In the genomic region with DNA sequence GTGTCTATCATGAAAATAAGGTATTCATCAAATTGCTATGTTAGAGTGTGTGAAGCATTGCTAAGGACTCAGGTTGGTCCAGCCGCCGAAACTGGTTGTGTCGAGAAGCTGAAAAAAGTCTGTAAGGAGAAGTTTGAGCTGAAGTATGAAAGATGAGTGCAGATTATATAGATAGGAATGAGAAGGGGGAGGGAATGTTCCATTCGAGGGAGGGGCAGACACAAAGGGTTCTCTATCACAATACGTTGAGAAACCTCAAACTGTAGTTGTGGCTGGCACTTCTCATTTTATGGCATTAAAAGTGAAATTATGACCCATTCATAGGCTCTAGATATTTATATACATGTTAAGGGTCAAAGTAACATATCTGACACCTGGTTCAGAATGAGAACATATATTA, we compare ENCODE assay signal across 35 mouse cellular contexts.
"Had no signal": no experiment of that assay in that cellular context is flagged by ENCODE, and none has a peak within 500 bp of the region (broad histone marks: within the 10 kb centered on the region; RNA-seq: fewer than 3 reads in every experiment).

No protein-coding gene starts in this region.

- H3K9ac ChIP-seq: heart, embryonic 12.5 days; heart, embryonic 13.5 days; heart, embryonic 15.5 days; hindbrain, embryonic 12.5 days; hindbrain, embryonic 13.5 days; hindbrain, embryonic 14.5 days; hindbrain, embryonic 15.5 days; intestine, embryonic 15.5 days; kidney, embryonic 15.5 days had no signal

- H3K9me3 ChIP-seq: heart, embryonic 10.5 days; heart, embryonic 12.5 days; heart, embryonic 13.5 days; heart, embryonic 15.5 days; hindbrain, embryonic 10.5 days; hindbrain, embryonic 12.5 days; hindbrain, embryonic 13.5 days; hindbrain, embryonic 15.5 days; intestine, embryonic 15.5 days; kidney, embryonic 15.5 days had no signal

- DNase-seq: heart, postnatal 10 days; heart, postnatal 14 days; heart, postnatal 36 days; heart, postnatal 4 days; kidney, adult 11 months; kidney, adult 18-20 months; kidney, adult 2 months; kidney, adult 8-10 months; kidney, adult 9 months; kidney, postnatal 10 days; kidney, postnatal 14 days; kidney, postnatal 25 days; kidney, postnatal 36 days; kidney, postnatal 4 days; layer of hippocampus, postnatal 36 days had no signal

- H3K27ac ChIP-seq: heart, embryonic 10.5 days; heart, embryonic 13.5 days; heart, embryonic 15.5 days; hindbrain, embryonic 10.5 days; hindbrain, embryonic 12.5 days; hindbrain, embryonic 13.5 days; hindbrain, embryonic 14.5 days; hindbrain, embryonic 15.5 days; hindbrain, postnatal 0 days; intestine, embryonic 15.5 days; kidney, embryonic 15.5 days; kidney, postnatal 0 days; layer of hippocampus, adult 2 months; left cerebral cortex, adult 2 months had no signal

- H3K4me1 ChIP-seq: heart, embryonic 10.5 days; heart, embryonic 12.5 days; heart, embryonic 13.5 days; heart, embryonic 15.5 days; hindbrain, embryonic 10.5 days; hindbrain, embryonic 12.5 days; hindbrain, embryonic 13.5 days; hindbrain, embryonic 15.5 days; intestine, embryonic 15.5 days; kidney, embryonic 15.5 days had no signal

- H3K27me3 ChIP-seq: heart, embryonic 12.5 days; heart, embryonic 13.5 days; heart, embryonic 15.5 days; hindbrain, embryonic 12.5 days; hindbrain, embryonic 13.5 days; hindbrain, embryonic 15.5 days; intestine, embryonic 15.5 days; kidney, embryonic 15.5 days had no signal

- H3K4me2 ChIP-seq: heart, embryonic 11.5 days; heart, embryonic 12.5 days; heart, embryonic 13.5 days; heart, embryonic 15.5 days; hindbrain, embryonic 12.5 days; hindbrain, embryonic 13.5 days; hindbrain, embryonic 14.5 days; hindbrain, embryonic 15.5 days; intestine, embryonic 15.5 days; kidney, embryonic 15.5 days had no signal

- H3K36me3 ChIP-seq: heart, embryonic 10.5 days; heart, embryonic 12.5 days; heart, embryonic 13.5 days; heart, embryonic 15.5 days; hindbrain, embryonic 10.5 days; hindbrain, embryonic 12.5 days; hindbrain, embryonic 13.5 days; hindbrain, embryonic 15.5 days; intestine, embryonic 15.5 days; kidney, embryonic 15.5 days had no signal

- H3K4me3 ChIP-seq: heart, embryonic 10.5 days; heart, embryonic 12.5 days; heart, embryonic 13.5 days; heart, embryonic 15.5 days; hindbrain, embryonic 10.5 days; hindbrain, embryonic 12.5 days; hindbrain, embryonic 13.5 days; hindbrain, embryonic 15.5 days; intestine, embryonic 15.5 days; kidney, embryonic 15.5 days; layer of hippocampus, adult 2 months; left cerebral cortex, adult 2 months had no signal

- ATAC-seq: hindbrain, embryonic 16.5 days; hindbrain, postnatal 0 days; inflammation-experienced regulatory T-cells, adult 6 months; intestine, embryonic 15.5 days; intestine, embryonic 16.5 days; intestine, postnatal 0 days had no signal
